Mouse (Mus musculus) liver, embryonic 14.5 days (tissue): ENCODE measurements around the gene Gm5152.
"Not testable (repeated sequence)": the region's sequence is repeated elsewhere in the genome, so short reads cannot be mapped to it uniquely, and the experiment has no call there.

Source experiments
- CTCF ChIP-seq: IDR thresholded peaks from 2 replicates; pipeline ENCODE4 v1.5.1; 2016; ENCODE audit warnings: antibody characterized with exemption, low read depth, control low read depth
- EP300 ChIP-seq: IDR thresholded peaks from 2 replicates; pipeline ENCODE4 v1.6.1; 2016; ENCODE audit warnings: antibody characterized with exemption, low read depth

- TF ChIP-seq CTCF, EP300: not testable (repeated sequence)
These were observed at the start of gene Gm5152 for GRCm38 (mm10) chr5:10246426-10246825.
